In genomic region chr6:101961476-101961875, GRCm38 (mm10) we compare ENCODE assay signal across 7 mouse cellular contexts.
DNase-seq lines count a peak whose midpoint lies in the region.

No protein-coding gene starts in this region.

- DNase-seq in adipocyte (ENCODE audit: low spot score), result peak; percentile 61
- peak; percentile 77 for DNase-seq in adrenal gland, postnatal 10 days
- peak; percentile 4 for DNase-seq in heart, adult 8-10 months (ENCODE audit: low spot score)
- peak; percentile 13 for DNase-seq in kidney, adult 9 months
- DNase-seq in lung, adult 18-20 months, result peak; percentile 3 to 67
- DNase-seq in lung, postnatal 14 days, result peak; percentile 72
- peak; percentile 25 for DNase-seq in ovary, postnatal 14 days (ENCODE audit: low spot score)

Comparison
In these comparisons a context has a peak if more than half of its experiments do, and no peak if none do; other contexts are left out.
1. Peak in every context shown above with its lines: DNase-seq.
2. DNase-seq: peak in every context shown above with its lines; median percentile 77 in adrenal gland, postnatal 10 days; 72 in lung, postnatal 14 days; 61 in adipocyte; 35 in lung, adult 18-20 months; 25 in ovary, postnatal 14 days; 13 in kidney, adult 9 months; 4 in heart, adult 8-10 months.